Mouse (Mus musculus) erythroblast, embryonic 14.5 days (primary cell): ENCODE measurements around the gene Mab21l3.

Source experiments
- GATA1 ChIP-seq: IDR thresholded peaks from 2 replicates; pipeline ENCODE4 v1.6.1; 2012; ENCODE audit warnings: low read length, inconsistent platforms, mixed read lengths
- TAL1 ChIP-seq: IDR thresholded peaks from 3 replicates; pipeline ENCODE4 v1.6.1; 2012; ENCODE audit warnings: low read length, inconsistent platforms, mixed read lengths

GRCm38 (mm10) chr3:101812341-101812962 lies 36.3 kb downstream of the Mab21l3 start:
- TF ChIP-seq GATA1 (no peak), TAL1 (no peak)
